Mouse (Mus musculus): ENCODE measurements at regions not wholly inside any gene's neighbourhood (a gene's known extent, or its start where the extent isn't known, plus 50 kb on each side); places are given as distances from the start of the nearest gene placed in this dataset.

GRCm38 (mm10) chr17:63757896-63758695, 104.8 kb upstream of the Fer start:
- no peak overlapping the region for H3K4me2 ChIP-seq
- WGBS: 78% methylated on average over 13 of the region's 13 CpGs
- H3K27ac ChIP-seq (replicated peaks): no peak overlapping the region
- no peak overlapping the region for H3K9ac ChIP-seq (replicated peaks)
- no peak overlapping the region for H3K4me3 ChIP-seq (replicated peaks)
- H3K4me1 ChIP-seq: peaks cover 3% of the 10 kb centered on the region; the same call in 1 of the 2 replicates
- ATAC-seq (ENCODE audit: low FRiP score): no peak
- H3K27me3 ChIP-seq (replicated peaks): no peaks in the 10 kb centered on the region
- no peaks in the 10 kb centered on the region for H3K36me3 ChIP-seq
- no peaks in the 10 kb centered on the region for H3K9me3 ChIP-seq (replicated peaks)

- Histone ChIP-seq H3K9ac (replicated peaks) (no peak overlapping the region), H3K4me3 (replicated peaks) (no peak overlapping the region), H3K27me3 (replicated peaks) (no peaks in the 10 kb centered on the region), H3K4me1 (peaks cover 3% of the 10 kb centered on the region; the same call in 1 of the 2 replicates), H3K36me3 (no peaks in the 10 kb centered on the region), H3K9me3 (replicated peaks) (no peaks in the 10 kb centered on the region), H3K27ac (replicated peaks) (0 out of 2 replicates have a peak overlapping the region, but pooled peaks have one; percentile 42), H3K4me2 (no peak overlapping the region)
- 56% methylated on average over 7 of the region's 7 CpGs for WGBS
- peak; percentile 28; the same call in 1 of the 2 replicates for ATAC-seq (ENCODE audit: low FRiP score)
Measured at GRCm38 (mm10) chr17:63758817-63759404, 104.0 kb upstream of the Fer start.

- no peaks in the 10 kb centered on the region for H3K27me3 ChIP-seq (replicated peaks)
- no peak for ATAC-seq (ENCODE audit: low FRiP score)
- 94% methylated on average over 5 of the region's 5 CpGs for WGBS
- H3K4me1 ChIP-seq: peaks cover 3% of the 10 kb centered on the region; the same call in 1 of the 2 replicates
- no peak overlapping the region for H3K27ac ChIP-seq (replicated peaks)
- H3K9ac ChIP-seq (replicated peaks): no peak overlapping the region
- H3K36me3 ChIP-seq: no peaks in the 10 kb centered on the region
- no peak overlapping the region for H3K4me2 ChIP-seq
- no peak overlapping the region for H3K4me3 ChIP-seq (replicated peaks)
- H3K9me3 ChIP-seq (replicated peaks): no peaks in the 10 kb centered on the region
Measured at GRCm38 (mm10) chr17:63761058-63761457, 101.8 kb upstream of the Fer start.

GRCm38 (mm10) chr17:63771111-63771510, 91.8 kb upstream of the Fer start:
- H3K9ac ChIP-seq (replicated peaks): no peak overlapping the region
- H3K4me3 ChIP-seq (replicated peaks): no peak overlapping the region
- no peaks in the 10 kb centered on the region for H3K36me3 ChIP-seq
- ATAC-seq (ENCODE audit: low FRiP score): no peak
- no peaks in the 10 kb centered on the region for H3K4me1 ChIP-seq
- no peaks in the 10 kb centered on the region for H3K9me3 ChIP-seq (replicated peaks)
- H3K27ac ChIP-seq (replicated peaks): no peak overlapping the region
- H3K4me2 ChIP-seq: no peak overlapping the region
- 86% methylated on average over 6 of the region's 6 CpGs for WGBS
- H3K27me3 ChIP-seq (replicated peaks): no peaks in the 10 kb centered on the region

GRCm38 (mm10) chr17:63784381-63785116, 78.3 kb upstream of the Fer start:
- H3K4me1 ChIP-seq: no peaks in the 10 kb centered on the region
- no peaks in the 10 kb centered on the region for H3K9me3 ChIP-seq (replicated peaks)
- no peak overlapping the region for H3K4me2 ChIP-seq
- no peaks in the 10 kb centered on the region for H3K27me3 ChIP-seq (replicated peaks)
- no peaks in the 10 kb centered on the region for H3K36me3 ChIP-seq
- no peak for ATAC-seq (ENCODE audit: low FRiP score)
- WGBS: 51% methylated on average over 19 of the region's 19 CpGs
- no peak overlapping the region for H3K27ac ChIP-seq (replicated peaks)
- no peak overlapping the region for H3K4me3 ChIP-seq (replicated peaks)
- H3K9ac ChIP-seq (replicated peaks): no peak overlapping the region

GRCm38 (mm10) chr17:63786444-63786843, 76.4 kb upstream of the Fer start:
- H3K36me3 ChIP-seq: no peaks in the 10 kb centered on the region
- H3K9me3 ChIP-seq (replicated peaks): no peaks in the 10 kb centered on the region
- no peaks in the 10 kb centered on the region for H3K27me3 ChIP-seq (replicated peaks)
- no peaks in the 10 kb centered on the region for H3K4me1 ChIP-seq
- H3K4me3 ChIP-seq (replicated peaks): no peak overlapping the region
- no peak overlapping the region for H3K9ac ChIP-seq (replicated peaks)
- 85% methylated on average over 11 of the region's 11 CpGs for WGBS
- H3K4me2 ChIP-seq: no peak overlapping the region
- H3K27ac ChIP-seq (replicated peaks): no peak overlapping the region
- ATAC-seq (ENCODE audit: low FRiP score): no peak

GRCm38 (mm10) chr17:63794352-63794751, 68.5 kb upstream of the Fer start:
- Histone ChIP-seq H3K9ac (replicated peaks) (no peak overlapping the region), H3K4me2 (no peak overlapping the region), H3K27ac (replicated peaks) (no peak overlapping the region), H3K9me3 (replicated peaks) (no peaks in the 10 kb centered on the region), H3K4me3 (replicated peaks) (no peak overlapping the region), H3K36me3 (no peaks in the 10 kb centered on the region), H3K4me1 (no peaks in the 10 kb centered on the region), H3K27me3 (replicated peaks) (no peaks in the 10 kb centered on the region)
- no peak for ATAC-seq (ENCODE audit: low FRiP score)
- 64% methylated on average over 6 of the region's 6 CpGs for whole genome bisulfite sequencing

GRCm38 (mm10) chr17:63798381-63798780, 64.5 kb upstream of the Fer start:
- no peak for ATAC-seq (ENCODE audit: low FRiP score)
- Histone ChIP-seq H3K27me3 (replicated peaks) (no peaks in the 10 kb centered on the region), H3K9me3 (replicated peaks) (no peaks in the 10 kb centered on the region), H3K4me2 (no peak overlapping the region), H3K4me1 (no peaks in the 10 kb centered on the region), H3K4me3 (replicated peaks) (no peak overlapping the region), H3K9ac (replicated peaks) (no peak overlapping the region), H3K27ac (replicated peaks) (no peak overlapping the region), H3K36me3 (no peaks in the 10 kb centered on the region)
- 94% methylated on average over 6 of the region's 6 CpGs for WGBS

- Histone ChIP-seq H3K4me1 (no peaks in the 10 kb centered on the region), H3K4me2 (no peak overlapping the region), H3K9me3 (replicated peaks) (no peaks in the 10 kb centered on the region), H3K4me3 (replicated peaks) (no peak overlapping the region), H3K36me3 (no peaks in the 10 kb centered on the region), H3K27me3 (replicated peaks) (no peaks in the 10 kb centered on the region), H3K27ac (replicated peaks) (no peak overlapping the region), H3K9ac (replicated peaks) (no peak overlapping the region)
- no peak for ATAC-seq (ENCODE audit: low FRiP score)
- WGBS: 87% methylated on average over 6 of the region's 6 CpGs
Measured at GRCm38 (mm10) chr17:63798961-63799531, 63.8 kb upstream of the Fer start.

GRCm38 (mm10) chr17:63801411-63801810, 61.5 kb upstream of the Fer start:
- H3K27me3 ChIP-seq (replicated peaks): no peaks in the 10 kb centered on the region
- H3K4me3 ChIP-seq (replicated peaks): no peak overlapping the region
- no peak overlapping the region for H3K9ac ChIP-seq (replicated peaks)
- H3K9me3 ChIP-seq (replicated peaks): no peaks in the 10 kb centered on the region
- no peak overlapping the region for H3K4me2 ChIP-seq
- ATAC-seq (ENCODE audit: low FRiP score): no peak
- 91% methylated on average over 9 of the region's 9 CpGs for WGBS
- no peaks in the 10 kb centered on the region for H3K4me1 ChIP-seq
- H3K36me3 ChIP-seq: no peaks in the 10 kb centered on the region
- H3K27ac ChIP-seq (replicated peaks): no peak overlapping the region

GRCm38 (mm10) chr17:63802846-63803245, 60.0 kb upstream of the Fer start:
- Histone ChIP-seq H3K9ac (replicated peaks) (no peak overlapping the region), H3K4me2 (no peak overlapping the region), H3K4me3 (replicated peaks) (no peak overlapping the region), H3K27me3 (replicated peaks) (no peaks in the 10 kb centered on the region), H3K4me1 (no peaks in the 10 kb centered on the region; the same call in 1 of the 2 replicates), H3K27ac (replicated peaks) (no peak overlapping the region), H3K9me3 (replicated peaks) (no peaks in the 10 kb centered on the region), H3K36me3 (no peaks in the 10 kb centered on the region)
- ATAC-seq (ENCODE audit: low FRiP score): no peak
- 84% methylated on average over 5 of the region's 5 CpGs for WGBS
